ENCODE assay signal across 27 mouse cellular contexts in genomic region chr8:22017731-22018130, GRCm38 (mm10). TPM values are rescaled to one million over a fixed set of nuclear protein-coding genes. Genes with fewer than 3 reads are reported as not detected.
"Had no signal": no experiment of that assay in that cellular context is flagged by ENCODE, and none has a peak within 500 bp of the region (broad histone marks: within the 10 kb centered on the region; RNA-seq: fewer than 3 reads in every experiment).

No protein-coding gene starts in this region.

- H3K9ac ChIP-seq: limb, embryonic 13.5 days; liver, embryonic 12.5 days; liver, embryonic 15.5 days; lung, embryonic 15.5 days; neural tube, embryonic 12.5 days; neural tube, embryonic 15.5 days had no signal

- ATAC-seq: intestine, postnatal 0 days; liver, embryonic 12.5 days had no signal

- H3K27ac ChIP-seq: limb, embryonic 10.5 days; limb, embryonic 13.5 days; liver, embryonic 12.5 days; liver, embryonic 15.5 days; lung, embryonic 15.5 days; midbrain, embryonic 10.5 days; neural tube, embryonic 12.5 days; neural tube, embryonic 15.5 days had no signal

- H3K36me3 ChIP-seq: limb, embryonic 10.5 days; limb, embryonic 13.5 days; lung, embryonic 15.5 days; midbrain, embryonic 10.5 days; neural tube, embryonic 12.5 days; neural tube, embryonic 15.5 days had no signal

- H3K4me2 ChIP-seq: limb, embryonic 13.5 days; liver, embryonic 12.5 days; liver, embryonic 15.5 days; lung, embryonic 15.5 days; neural tube, embryonic 12.5 days; neural tube, embryonic 15.5 days had no signal

- H3K4me3 ChIP-seq: limb, embryonic 10.5 days; limb, embryonic 13.5 days; liver, embryonic 12.5 days; liver, embryonic 15.5 days; lung, embryonic 15.5 days; megakaryocyte, embryonic 14.5 days; midbrain, embryonic 10.5 days; neural tube, embryonic 12.5 days; neural tube, embryonic 15.5 days had no signal

- H3K9me3 ChIP-seq: limb, embryonic 10.5 days; limb, embryonic 13.5 days; liver, embryonic 12.5 days; liver, embryonic 15.5 days; lung, embryonic 15.5 days; megakaryocyte, embryonic 14.5 days; midbrain, embryonic 10.5 days; neural tube, embryonic 12.5 days; neural tube, embryonic 15.5 days had no signal

- H3K4me1 ChIP-seq: limb, embryonic 13.5 days; liver, embryonic 12.5 days; liver, embryonic 15.5 days; lung, embryonic 15.5 days; megakaryocyte, embryonic 14.5 days; midbrain, embryonic 10.5 days; neural tube, embryonic 12.5 days; neural tube, embryonic 15.5 days had no signal

- DNase-seq: liver; lung, adult 18-20 months; lung, postnatal 10 days; lung, postnatal 36 days; midbrain, embryonic 14.5 days; thymus, adult 18-20 months; thymus, postnatal 36 days had no signal

- H3K27me3 ChIP-seq: limb, embryonic 13.5 days; liver, embryonic 12.5 days; liver, embryonic 15.5 days; lung, embryonic 15.5 days; megakaryocyte, embryonic 14.5 days; neural tube, embryonic 12.5 days; neural tube, embryonic 15.5 days had no signal

RNA-seq across cellular contexts. Expression of gene Ccdc70, which starts 48.2 kb away (rescaled TPM):
- total RNA-seq: layer of hippocampus, adult 18-20 months; layer of hippocampus, postnatal 14 days; left cerebral cortex, adult 18-20 months; left cerebral cortex, postnatal 25 days had no signal
- polyA plus RNA-seq: intestine, embryonic 14.5 days; intestine, postnatal 0 days; limb, embryonic 10.5 days; limb, embryonic 13.5 days; liver, embryonic 12.5 days; liver, embryonic 15.5 days; lung, embryonic 15.5 days; midbrain, embryonic 10.5 days; midbrain, embryonic 14.5 days; neural tube, embryonic 12.5 days; neural tube, embryonic 15.5 days; small intestine, adult 2 months; spleen, adult 2 months; stomach, embryonic 16.5 days; urinary bladder, adult 2 months had no signal

RNA-seq across cellular contexts. Expression of gene Fam90a1a, which starts 59.2 kb away (rescaled TPM):
- total RNA-seq: layer of hippocampus, adult 18-20 months; layer of hippocampus, postnatal 14 days; left cerebral cortex, adult 18-20 months; left cerebral cortex, postnatal 25 days had no signal
- polyA plus RNA-seq: intestine, embryonic 14.5 days; intestine, postnatal 0 days; limb, embryonic 10.5 days; limb, embryonic 13.5 days; liver, embryonic 12.5 days; liver, embryonic 15.5 days; lung, embryonic 15.5 days; midbrain, embryonic 10.5 days; midbrain, embryonic 14.5 days; neural tube, embryonic 12.5 days; neural tube, embryonic 15.5 days; small intestine, adult 2 months; spleen, adult 2 months; stomach, embryonic 16.5 days; testis, adult 2 months; urinary bladder, adult 2 months had no signal
